Mouse (Mus musculus): ENCODE data around the gene Clcn2. TPM values are rescaled to one million over a fixed set of nuclear protein-coding genes. Genes with fewer than 3 reads are reported as not detected.

The Clcn2 gene
- total RNA-seq, 2 experiments from 2014 or later, result 0.49 to 1.4 TPM

DNA sequence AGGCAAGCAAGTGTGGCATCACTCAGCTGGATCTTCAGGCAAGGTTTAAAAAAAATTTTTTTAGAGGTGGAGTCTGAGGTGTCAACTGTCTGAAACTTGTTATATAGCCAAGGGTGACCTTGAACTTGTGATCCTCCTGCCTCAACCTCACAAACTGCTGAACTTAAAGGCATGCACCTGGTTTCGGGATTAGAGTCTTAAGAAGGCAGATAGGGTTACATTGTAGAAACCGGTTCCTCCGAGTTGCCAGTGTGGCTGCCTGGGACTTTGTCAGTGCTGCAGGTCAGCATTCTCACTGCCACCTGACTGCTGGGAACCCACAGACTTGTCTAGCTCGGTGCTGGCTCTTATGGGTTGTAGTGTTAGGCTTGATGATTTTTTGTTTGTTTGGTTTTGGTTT is 5.7 kb upstream of the Clcn2 start:
- no peak for ATAC-seq (ENCODE audit: poor library complexity, severe bottlenecking)

DNA sequence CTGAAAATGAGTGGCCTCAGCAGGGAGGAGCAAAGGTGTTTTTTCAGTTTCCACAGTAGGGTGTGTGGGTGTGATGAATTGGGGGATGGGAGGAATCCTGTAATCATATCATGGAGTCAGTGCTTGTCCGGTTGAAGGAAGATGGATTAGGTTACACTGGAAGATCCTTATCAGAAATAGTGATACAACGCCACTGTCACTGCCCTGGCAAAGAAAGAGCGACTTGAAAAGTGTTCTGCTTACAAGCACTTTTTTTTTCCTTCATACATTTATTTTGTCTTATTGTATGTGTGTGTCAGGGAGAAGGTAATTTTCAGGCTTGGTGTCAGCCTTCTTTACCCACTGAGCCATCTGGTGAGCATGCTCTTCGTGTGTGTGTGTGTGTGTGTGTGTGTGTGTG is 5.2 kb upstream of the Clcn2 start:
- ATAC-seq (ENCODE audit: poor library complexity, severe bottlenecking), result no peak

DNA sequence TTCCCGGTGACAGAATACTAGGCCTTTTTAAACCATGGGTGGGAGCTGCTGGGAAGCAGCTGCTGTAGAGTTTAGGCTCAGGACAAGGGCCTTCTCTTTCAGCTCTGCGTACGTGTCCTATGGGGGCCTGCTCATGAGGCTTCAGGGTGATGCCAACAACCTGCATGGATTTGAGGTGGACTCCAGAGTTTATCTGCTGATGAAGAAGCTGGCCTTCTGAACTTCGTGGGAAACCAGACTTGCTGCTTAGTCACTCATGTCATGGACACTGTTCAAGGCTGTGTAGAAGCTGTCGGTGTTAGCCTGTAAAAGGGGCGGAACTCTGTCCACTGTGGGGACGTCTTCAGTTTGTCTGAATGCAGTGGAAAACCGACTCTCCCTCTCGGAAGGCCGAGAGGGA is 4.3 kb upstream of the Clcn2 start:
- ATAC-seq (ENCODE audit: poor library complexity, severe bottlenecking), result no peak

DNA sequence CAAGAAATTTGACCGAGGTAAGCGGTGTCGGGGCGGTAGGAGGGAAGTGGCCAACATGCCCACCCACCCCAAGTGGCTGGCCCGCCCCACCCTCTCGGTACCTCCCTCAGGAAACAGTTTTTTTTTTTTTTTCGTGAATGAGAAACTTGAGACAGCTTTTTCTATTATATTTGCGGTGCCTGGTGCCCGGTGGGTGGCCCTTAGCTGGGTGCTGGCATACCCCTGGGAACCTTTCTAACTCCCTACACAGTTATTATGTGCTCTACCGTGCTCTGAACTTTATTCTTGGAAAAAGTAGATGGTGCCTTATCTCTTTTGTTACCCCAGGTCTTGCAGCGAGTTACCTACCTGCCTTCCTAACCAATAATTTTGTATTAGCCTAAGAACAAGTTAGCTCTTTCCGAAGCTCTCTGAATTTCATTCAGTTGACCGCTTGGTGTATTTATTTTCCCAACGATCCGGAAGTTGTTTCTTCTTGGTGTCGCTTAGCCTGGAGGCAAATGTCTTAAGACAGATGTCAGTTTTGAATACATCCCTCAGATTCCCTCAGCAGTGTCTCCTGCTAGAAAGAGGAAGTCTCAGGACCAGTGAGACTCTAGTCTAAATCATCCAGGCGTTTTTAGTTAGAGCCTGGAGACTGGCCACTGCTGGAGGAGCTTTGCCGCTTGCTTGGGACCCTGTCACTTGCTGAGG is 578 bp upstream of the Clcn2 start:
- ATAC-seq (ENCODE audit: poor library complexity, severe bottlenecking), result no peak

DNA sequence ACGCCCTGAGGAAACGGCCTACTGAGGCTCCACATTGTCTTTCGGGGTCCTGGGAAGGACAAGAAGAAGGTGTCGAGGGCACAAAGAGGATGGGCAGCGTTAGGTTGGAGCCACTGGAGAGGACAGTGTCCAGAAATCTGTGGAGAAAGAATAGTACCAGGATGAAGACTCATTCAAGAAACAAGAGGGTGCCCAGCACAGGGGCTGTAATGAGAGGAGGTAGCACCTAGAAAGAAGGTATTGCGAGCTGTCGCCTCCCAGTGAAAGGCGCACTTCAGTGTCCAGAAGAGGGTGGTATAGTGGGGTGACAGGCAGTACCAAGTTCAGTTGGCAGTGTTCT is 735 bp downstream of the Clcn2 start:
- peak; percentile 15; the same call in 1 of the 2 replicates for ATAC-seq (ENCODE audit: poor library complexity, severe bottlenecking)

DNA sequence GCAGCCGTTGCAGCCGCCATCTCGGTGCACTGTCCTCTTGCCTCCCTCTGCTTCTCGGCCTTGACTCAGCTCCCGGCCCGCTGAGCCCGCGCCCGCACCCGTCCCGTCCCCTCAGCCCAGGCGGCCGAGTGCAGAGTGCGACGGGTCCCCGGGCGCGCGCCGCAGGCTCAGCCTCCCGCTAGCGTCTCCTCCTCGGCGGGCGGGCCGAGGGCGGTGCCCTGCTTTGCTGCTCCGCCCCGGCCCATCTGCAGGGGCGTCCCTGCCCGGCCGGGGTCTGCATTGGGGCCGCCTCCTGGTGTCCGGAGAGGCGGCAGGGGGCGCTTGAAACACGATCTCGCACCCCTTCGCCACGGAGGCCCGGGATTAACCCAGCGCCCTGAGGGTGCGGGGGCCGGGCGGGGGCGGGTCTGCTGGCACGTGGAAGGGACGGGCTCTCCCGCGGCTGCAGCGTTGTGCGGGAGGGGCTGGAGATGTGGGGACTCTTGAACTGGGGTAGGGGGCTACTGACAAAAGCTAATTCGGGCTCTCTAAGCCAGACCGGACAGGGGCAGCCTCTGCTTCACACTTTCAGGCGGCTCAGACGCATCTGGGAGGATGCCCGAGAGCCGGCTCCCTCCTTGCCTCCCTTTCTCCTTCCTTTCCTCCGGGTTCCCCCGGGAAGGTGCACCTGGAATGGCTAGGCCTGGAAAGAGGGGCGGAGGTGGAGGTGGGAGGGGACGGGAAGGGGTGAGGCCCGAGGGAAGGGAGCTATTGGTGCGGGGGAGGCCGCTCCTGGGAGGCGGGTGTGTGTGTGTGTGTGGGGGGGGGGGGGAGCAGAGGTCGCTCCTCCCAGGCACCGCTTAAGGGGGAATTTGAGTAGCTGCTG is 1.3 kb downstream of the Clcn2 start:
- peak; percentile 31 for ATAC-seq (ENCODE audit: poor library complexity, severe bottlenecking)

DNA sequence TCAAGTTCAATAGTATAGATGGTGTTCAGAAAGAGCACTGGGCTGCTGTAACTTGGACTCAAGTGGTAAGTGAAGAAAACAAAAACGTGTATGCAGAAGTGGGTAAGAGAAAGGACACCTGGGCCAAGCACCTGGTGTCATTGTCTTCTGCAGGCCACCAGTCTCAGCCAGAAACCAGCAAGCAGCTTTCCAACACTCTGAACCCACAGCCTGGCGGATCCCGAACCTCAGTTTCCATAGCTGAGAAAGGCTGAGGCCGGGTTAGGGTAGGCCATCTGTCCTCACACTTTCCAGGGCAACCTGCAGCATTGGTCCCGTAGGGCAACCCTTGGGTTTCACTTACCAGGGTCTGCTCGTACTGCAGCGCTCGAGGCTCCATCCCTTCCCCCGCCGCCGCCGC is 2.0 kb downstream of the Clcn2 start:
- ATAC-seq (ENCODE audit: poor library complexity, severe bottlenecking), result no peak

DNA sequence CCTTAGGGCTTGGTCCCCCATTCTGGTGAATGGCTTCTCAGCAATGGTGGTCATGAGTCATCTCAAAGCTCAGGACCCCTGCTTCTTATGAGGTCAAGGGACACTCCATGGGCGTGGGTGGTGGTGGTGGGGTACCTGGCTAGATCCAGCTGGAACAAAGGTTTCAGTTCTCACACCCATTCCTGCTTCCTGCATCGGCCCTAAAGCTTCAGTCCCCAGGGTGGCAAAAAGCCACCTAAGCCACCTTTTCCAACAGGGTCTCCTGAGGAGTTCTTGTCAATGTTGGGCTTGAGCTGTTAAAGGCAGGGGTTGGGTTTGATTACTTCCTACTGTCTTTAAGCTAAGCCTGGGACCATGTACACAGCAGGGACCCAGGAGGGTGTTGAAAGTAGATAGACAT is 2.4 kb downstream of the Clcn2 start:
- ATAC-seq (ENCODE audit: poor library complexity, severe bottlenecking), result no peak

DNA sequence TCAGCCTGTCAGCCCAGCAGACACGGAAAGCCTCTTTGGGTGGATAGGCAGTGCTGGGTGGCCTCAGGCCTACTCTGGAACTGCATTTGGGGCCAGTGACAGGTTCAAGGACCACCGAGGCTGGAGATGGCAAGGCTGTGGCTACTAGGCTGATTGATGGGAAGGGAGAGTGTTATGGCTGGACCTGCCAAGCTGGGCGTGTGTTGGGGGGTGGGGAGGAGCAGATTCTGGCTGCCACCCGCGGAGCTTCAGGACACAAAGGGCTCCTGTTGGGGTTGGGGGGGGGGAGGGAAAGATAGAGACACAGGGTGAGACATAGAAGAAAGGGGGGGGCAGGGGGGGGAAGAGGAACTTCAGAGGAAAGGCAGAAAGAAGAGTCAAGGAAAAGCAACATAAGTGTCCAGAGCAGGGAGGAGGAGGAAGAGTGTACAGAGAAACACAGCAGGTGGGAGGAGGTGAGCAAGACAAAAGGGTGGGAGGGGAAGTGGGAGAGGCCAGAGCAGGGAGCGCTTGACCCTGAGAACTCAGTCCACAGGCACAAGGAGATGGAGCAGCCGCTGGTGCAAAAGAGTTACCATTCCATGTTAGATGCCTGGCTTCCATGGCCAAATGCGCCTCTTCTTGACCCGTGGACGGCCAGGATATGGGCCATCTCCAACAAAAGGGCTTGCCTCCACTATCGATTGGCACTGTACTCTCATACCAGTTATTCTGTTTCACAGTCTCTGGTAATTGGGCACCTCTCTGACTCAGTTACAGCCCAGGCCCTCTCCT is 3.1 kb downstream of the Clcn2 start:
- ATAC-seq (ENCODE audit: poor library complexity, severe bottlenecking), result no peak

DNA sequence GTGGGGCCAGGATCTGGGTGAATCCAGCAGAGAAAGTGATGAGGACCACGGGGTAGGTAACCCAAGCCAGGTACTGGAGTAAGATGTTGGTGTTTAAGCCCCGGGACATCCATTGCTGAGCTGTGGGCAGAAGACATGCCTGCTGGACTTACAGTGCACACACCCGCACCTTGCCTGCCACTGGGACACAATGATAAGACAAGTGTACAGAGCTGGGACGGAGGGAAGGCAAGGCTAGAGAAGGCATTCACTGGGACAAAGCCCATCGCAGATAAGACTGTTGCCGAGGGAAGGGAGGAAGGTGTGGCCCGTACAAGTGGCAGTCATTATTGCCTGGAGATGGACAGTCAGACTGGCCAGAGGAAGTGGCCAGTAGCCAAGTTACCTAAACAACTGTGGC is 4.7 kb downstream of the Clcn2 start:
- no peak for ATAC-seq (ENCODE audit: poor library complexity, severe bottlenecking)

DNA sequence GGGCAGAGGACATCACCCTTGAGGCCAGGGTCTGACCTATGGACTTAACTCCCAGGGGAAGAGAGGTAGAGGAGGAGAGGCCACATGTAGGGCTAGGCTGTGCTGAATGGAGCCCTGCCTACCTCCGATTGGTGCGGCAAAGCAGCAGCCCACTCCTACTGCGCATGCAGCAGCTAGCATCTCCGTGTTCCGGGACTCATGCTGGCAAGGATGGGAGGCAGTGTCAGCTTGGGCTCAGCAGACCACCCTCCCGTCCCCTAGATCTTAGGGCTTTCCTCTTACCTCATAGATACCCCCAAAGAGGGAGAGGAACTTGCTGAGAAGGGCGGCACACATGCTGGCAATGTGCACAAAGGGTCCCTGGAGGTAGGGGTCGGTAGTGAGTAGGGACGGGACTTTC is 5.4 kb downstream of the Clcn2 start:
- no peak for ATAC-seq (ENCODE audit: poor library complexity, severe bottlenecking)

DNA sequence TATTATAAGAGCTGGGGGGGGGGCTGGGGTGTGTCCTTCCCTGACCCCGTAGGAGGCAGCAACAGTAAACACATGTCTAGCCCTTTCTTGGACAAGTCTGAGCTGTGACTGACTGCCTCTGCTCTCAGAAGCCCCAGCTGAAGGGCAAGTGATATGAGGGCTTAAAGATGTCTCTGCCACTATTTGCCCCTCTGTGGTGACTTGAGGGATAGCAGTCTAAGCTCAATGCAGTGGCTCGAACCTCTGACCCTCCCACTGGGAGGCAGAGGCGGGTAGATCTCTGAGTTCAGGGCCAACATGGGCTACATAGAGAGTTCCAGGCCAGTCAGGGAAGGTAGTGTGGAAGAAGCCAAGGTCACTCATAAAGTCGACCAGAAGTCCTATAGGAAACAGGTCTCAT is 6.7 kb downstream of the Clcn2 start:
- 0 out of 2 replicates have a peak, but pooled peaks have one; percentile 45 for ATAC-seq (ENCODE audit: poor library complexity, severe bottlenecking)

DNA sequence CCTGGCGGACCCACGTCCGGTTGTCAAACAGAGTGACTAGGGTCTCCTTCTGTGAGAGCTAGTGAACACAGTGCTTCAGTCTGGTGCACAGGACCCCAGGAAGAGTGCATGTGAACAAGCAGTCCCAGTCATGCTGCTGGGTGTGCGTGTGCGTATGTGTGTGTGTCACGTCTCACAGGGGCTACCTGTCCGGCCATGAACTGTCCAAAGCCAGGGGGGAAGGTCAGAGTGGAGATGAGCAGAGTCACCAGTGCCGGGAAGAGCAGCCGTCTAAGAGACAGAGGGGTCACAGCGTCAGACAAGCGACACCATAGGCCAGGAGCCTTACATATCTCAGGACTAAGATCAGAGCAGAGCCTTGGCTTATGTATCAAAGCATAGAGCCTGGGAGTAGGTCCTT is 7.2 kb downstream of the Clcn2 start:
- no peak for ATAC-seq (ENCODE audit: poor library complexity, severe bottlenecking)

DNA sequence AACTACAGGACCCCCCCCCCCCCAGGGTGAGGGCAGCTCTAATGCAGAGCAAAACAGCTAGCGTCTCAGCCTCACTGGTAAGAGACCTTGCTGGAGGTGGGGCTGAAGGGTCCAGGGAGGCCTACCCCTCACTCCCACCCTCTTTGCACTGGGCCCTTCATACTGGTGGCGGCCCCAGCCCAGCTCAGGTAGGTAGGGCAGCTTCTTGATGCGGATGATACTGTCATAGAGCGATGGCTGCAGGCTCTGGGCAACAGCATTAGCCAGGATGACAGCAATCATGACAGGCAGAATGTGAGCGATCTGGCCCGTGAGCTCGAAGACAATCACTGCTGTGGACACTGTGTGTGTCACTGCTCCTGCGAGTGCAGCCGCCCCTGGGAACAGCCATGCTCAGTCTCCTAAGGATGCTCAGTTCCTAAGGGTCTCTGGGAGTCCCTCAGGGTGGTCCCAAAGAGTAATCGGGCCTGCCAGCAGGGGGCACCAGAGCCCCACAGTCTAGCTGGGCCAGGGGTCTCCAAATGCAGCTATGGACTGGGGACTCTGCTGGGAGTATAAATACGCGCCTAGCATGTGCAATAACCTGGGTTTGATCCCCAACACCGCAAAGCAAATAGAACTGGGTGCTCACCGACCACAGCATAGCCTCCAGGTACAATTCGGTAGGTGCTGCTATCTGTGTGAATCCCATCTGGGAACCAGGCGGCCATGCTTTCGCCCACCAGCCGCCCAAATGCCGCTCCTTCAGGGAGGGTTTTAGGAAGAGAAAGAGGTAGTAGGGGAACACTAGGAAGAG is 8.4 kb downstream of the Clcn2 start:
- ATAC-seq (ENCODE audit: poor library complexity, severe bottlenecking), result no peak

DNA sequence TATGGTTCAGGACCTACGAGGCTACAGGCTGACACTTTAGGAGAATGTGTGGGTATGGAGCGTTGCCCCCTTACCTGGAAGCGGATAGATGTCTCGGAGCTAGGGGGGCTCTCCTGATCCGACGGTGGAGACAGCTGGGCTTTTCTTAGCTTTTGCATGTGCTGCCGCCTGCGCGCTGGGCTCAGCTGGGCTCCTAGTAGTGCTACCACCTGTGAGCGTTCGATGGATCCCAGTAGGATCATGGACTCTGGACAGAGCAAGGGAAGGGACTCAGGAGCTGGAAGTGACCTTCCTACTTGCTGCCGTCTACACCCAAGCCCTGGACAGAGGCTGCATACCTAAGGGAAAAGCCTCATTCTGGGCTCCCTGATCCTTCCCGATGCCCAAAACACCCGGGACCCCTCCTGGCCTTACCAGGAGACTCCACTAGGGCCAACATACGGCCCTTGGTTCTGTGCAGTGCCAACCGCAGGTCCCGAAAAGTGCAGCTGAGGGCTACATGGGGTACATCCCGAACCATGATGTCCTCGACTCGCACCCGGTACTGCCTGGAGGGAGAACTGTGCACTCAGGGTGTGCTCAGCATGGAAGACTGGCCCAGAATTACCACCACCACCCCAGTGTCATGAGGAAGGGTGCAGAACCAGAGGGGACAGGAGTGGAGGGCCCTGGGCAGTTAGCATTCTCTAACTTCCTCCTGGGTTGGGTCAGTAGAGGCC is 9.2 kb downstream of the Clcn2 start:
- ATAC-seq (ENCODE audit: poor library complexity, severe bottlenecking), result no peak

DNA sequence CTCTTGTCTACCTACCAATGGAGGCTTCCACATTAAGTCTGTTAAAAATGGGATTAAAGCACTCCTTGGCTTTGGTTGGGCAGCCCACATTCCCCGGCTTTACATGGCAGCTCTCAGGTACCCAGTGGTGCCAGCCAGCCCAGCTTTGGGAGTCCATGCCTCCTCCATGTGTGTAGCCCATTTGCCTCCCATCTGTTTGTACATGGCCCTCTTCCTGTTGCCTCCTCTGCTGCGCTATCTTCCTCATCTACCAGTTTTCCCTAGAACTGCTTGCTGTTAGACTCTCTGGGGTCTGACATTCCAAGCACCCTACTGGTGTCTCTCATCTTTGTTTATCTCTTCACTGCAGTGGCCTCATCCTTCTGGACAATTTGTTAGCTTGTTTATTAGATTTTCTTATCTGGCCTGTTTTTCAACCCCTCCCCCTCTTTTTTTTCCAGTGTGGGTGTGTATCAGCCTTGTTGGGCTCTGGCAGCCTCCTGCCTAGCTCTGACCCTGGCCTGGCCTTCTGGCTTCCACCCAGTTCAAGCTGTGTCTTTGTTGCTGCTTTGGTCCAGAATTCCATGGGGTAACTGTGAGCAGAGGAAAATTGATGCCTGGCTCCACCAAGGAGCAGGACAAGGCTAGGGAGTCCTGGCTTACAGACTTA is 11.0 kb downstream of the Clcn2 start:
- ATAC-seq (ENCODE audit: poor library complexity, severe bottlenecking), result no peak

DNA sequence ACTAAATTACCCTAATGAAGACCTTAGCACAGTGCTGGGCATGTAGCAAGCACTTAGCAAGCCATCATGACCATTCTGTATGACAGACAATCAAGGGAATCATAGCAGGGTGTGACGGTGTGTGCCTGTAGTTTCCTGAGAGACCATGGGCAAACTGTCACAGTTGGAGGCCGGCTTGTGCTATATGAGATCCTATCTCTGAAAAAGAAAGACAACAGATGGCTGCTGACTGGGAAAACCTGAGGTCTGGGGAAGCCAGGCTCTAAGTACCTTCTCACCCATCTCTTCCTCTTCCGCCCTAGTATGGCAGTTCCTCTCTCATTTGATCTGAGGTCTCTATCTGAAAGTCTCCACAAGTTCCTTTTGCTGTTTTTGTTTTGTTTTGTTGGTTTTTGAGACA is 11.8 kb downstream of the Clcn2 start:
- ATAC-seq (ENCODE audit: poor library complexity, severe bottlenecking), result no peak

DNA sequence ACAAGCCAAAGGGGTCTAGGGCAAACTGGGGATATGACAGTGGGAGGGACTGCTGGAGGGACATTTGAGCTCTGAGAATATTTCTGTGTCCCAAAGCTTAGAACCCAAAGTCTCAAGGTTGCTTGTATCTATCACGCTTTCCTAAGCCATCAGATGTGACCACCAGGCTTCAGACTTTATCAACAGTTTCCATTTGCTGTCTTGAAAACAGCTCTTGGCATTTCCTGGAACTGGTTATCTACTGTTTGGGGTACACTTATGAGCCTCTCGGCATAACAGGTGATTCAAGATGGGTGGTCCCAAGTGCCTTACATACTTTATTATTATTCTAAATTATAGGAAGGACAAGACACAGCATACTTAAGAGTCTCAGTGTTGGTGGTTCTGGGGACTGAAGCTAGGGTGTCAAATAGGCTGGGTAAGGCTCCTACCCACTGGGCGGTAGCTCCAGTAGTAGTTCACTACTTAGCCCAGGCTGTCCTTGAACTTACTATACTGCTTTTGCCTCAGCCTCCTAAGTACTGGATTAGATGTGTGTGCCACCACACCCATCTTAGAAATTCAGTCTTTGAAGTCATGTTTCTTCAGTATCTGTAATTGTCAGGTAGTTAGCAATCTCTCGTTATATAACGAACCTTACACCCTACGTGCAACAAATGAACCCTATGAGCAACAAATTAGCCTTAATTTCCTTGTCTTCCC is 13.7 kb downstream of the Clcn2 start:
- no peak for ATAC-seq (ENCODE audit: poor library complexity, severe bottlenecking)

DNA sequence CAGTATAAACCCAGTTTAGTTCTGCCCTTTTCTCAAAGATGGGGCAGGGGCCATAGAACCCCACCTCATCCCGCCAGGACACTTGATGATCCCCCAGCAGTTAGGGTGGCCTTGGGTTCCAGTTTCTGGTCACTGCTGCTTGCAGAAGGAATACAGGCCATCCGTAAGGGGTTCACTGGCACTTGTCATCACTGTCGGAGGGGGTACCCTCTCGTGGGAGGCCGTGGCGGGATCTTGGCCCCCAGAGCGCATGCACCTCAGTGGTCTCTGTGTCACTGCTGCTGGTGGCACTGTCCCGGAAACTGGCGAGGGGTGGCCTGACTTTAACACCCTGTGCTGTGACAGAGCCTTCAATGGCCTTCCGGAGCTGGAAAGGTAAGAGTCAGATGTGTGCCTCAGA is 14.5 kb downstream of the Clcn2 start:
- no peak for ATAC-seq (ENCODE audit: poor library complexity, severe bottlenecking)
